Mouse (Mus musculus) heart, adult 2 months (tissue): ENCODE data around the gene Gabarap.

Experiments
- CTCF ChIP-seq: fragments of 200-600 bp; IDR thresholded peaks from 2 replicates; pipeline ENCODE4 v1.8.1; 2022; ENCODE audit warnings: antibody characterized with exemption, mild to moderate bottlenecking, moderate library complexity
- EP300 ChIP-seq: fragments of 200-500 bp; IDR thresholded peaks from 2 replicates; pipeline ENCODE4 v1.6.1; 2011; ENCODE audit warnings: low read depth, low read length, control low read depth; ENCODE audit not compliant: insufficient read depth
- POLR2A ChIP-seq: fragments of 200-500 bp; IDR thresholded peaks from 2 replicates; pipeline ENCODE4 v1.6.1; 2011; ENCODE audit warnings: mild to moderate bottlenecking, low read depth, low read length, control low read depth; ENCODE audit not compliant: insufficient read depth

GRCm38 (mm10) chr11:70020731-70021263 lies 29.9 kb downstream of the Gabarap start:
- no peak for TF ChIP-seq POLR2A
- peak; percentile 85 for TF ChIP-seq CTCF
- TF ChIP-seq EP300: no peak
